Mouse (Mus musculus) testis, adult 2 months (tissue): Measurements from ENCODE around the gene Nudt2. TPM values are rescaled to one million over a fixed set of nuclear protein-coding genes. Genes with fewer than 3 reads are reported as not detected.
A peak's percentile ranks its signal among the peaks of the same experiment; 100 is the strongest.

Source experiments
- H3K27ac ChIP-seq: fragments of 200-500 bp; 2 replicates; pipeline ENCODE4 v1.5.1; 2012; ENCODE audit warnings: low read depth, low read length; ENCODE audit not compliant: control insufficient read depth, insufficient read depth
- H3K27me3 ChIP-seq: fragments of 200-500 bp; 2 replicates; pipeline ENCODE4 v1.6.1; 2012; ENCODE audit warnings: mild to moderate bottlenecking, low read length, moderate library complexity; ENCODE audit not compliant: control insufficient read depth, insufficient read depth
- H3K36me3 ChIP-seq: fragments of 200-500 bp; 2 replicates; pipeline ENCODE4 v1.6.1; 2012; ENCODE audit warnings: mild to moderate bottlenecking, low read length; ENCODE audit not compliant: control insufficient read depth, insufficient read depth
- H3K4me1 ChIP-seq: fragments of 200-500 bp; 2 replicates; pipeline ENCODE4 v1.6.1; 2012; ENCODE audit warnings: low read length; ENCODE audit not compliant: control insufficient read depth, insufficient read depth
- H3K4me3 ChIP-seq: fragments of 200-500 bp; 2 replicates; pipeline ENCODE4 v1.5.1; 2012; ENCODE audit warnings: low read depth, mild to moderate bottlenecking, low read length, moderate library complexity, mixed read lengths; ENCODE audit not compliant: control insufficient read depth
- CTCF ChIP-seq: fragments of 200-500 bp; IDR thresholded peaks from 2 replicates; pipeline ENCODE4 v1.5.1; 2012; ENCODE audit warnings: low read depth, mild to moderate bottlenecking, inconsistent platforms, low read length, moderate library complexity; ENCODE audit not compliant: control insufficient read depth, insufficient read depth, insufficient replicate concordance
- POLR2A ChIP-seq: fragments of 200-500 bp; IDR thresholded peaks from 2 replicates; pipeline ENCODE4 v1.6.1; 2012; ENCODE audit warnings: low read depth, mild to moderate bottlenecking, inconsistent platforms, low read length, moderate library complexity; ENCODE audit not compliant: control insufficient read depth
- polyA plus RNA-seq: library from polyadenylated mRNA; depleted of rRNA; stranded (reverse); fragments of >200 nt; gene quantifications from 2 replicates; pipeline ENCODE4 v1.2.3, GENCODE M21; 2012

Gene Nudt2
- polyA plus RNA-seq, 1 experiment, result 12.6 TPM

DNA sequence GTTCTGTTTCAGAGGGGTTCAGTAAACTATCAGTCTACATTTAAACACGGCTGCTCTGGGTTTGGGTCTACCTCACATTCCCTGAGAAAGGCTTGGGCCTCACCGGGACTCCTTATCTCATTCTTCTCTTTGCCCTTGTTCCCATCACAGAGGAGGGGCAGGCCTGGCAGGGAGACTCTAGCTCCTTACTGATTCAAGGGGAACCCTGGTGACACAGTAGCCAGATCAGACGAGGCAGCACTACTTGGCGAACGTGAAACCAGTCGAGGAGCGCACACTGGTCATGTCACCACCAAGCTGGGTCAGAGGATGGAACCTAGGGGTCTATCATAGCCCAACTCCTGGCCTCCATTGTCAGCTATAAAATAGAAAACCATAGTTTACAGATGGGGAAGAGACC, 43.0 kb downstream of the Nudt2 start:
- no peaks in the 10 kb centered on the region for H3K36me3 ChIP-seq
- H3K27ac ChIP-seq, result no peak overlapping the region
- H3K27me3 ChIP-seq, result no peaks in the 10 kb centered on the region
- H3K4me3 ChIP-seq, result peak overlapping the region; percentile 91
- peaks cover 33% of the 10 kb centered on the region for H3K4me1 ChIP-seq
- TF ChIP-seq CTCF, result no peak
- no peak for TF ChIP-seq POLR2A

DNA sequence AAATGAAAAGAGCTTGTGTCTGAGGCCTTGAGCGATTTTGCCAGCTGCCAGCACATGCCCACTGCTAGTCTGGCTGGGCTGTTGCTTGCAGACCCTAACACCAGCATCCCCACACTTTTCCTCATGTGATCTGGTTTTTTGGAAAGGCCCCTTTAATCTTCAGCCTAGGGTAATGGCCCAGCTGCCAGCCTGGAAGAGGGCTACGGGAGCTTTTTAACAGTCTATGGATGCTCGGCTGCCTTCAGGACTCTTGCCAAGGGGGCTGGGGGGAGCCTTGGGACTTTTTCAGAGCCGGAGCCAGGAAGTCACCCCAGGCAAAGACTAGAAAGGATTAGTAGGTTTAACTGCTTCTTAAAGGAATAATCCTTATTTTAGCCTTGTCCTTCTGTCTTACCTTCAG, 48.4 kb downstream of the Nudt2 start:
- TF ChIP-seq POLR2A, result no peak
- TF ChIP-seq CTCF, result no peak
- H3K27me3 ChIP-seq, result no peaks in the 10 kb centered on the region
- peaks cover under 1% of the 10 kb centered on the region for H3K4me1 ChIP-seq
- H3K27ac ChIP-seq, result no peak overlapping the region
- H3K4me3 ChIP-seq, result no peak overlapping the region
- H3K36me3 ChIP-seq, result no peaks in the 10 kb centered on the region

DNA sequence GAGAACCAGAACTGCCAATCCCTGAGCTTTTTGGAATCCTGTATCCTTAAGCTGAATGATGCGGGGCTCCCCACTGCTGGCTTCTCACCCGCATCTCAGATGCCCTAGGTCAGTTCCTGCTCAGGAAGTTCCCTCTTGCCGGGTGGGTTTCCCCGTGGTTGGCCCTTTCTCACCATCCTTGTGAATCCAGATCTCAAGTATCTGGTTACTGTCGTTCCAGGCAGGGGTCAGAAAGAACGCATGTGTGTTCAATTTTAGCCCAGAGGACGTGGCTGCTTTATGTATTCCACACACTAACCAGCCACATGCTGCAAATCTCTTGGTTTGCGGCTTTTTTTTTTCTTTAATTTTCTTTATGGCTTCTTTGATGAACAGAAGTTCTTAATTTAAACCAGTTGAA, 48.8 kb downstream of the Nudt2 start:
- Histone ChIP-seq H3K4me1 (no peaks in the 10 kb centered on the region), H3K4me3 (no peak overlapping the region), H3K27me3 (no peaks in the 10 kb centered on the region), H3K36me3 (no peaks in the 10 kb centered on the region), H3K27ac (no peak overlapping the region)
- TF ChIP-seq POLR2A, result no peak

DNA sequence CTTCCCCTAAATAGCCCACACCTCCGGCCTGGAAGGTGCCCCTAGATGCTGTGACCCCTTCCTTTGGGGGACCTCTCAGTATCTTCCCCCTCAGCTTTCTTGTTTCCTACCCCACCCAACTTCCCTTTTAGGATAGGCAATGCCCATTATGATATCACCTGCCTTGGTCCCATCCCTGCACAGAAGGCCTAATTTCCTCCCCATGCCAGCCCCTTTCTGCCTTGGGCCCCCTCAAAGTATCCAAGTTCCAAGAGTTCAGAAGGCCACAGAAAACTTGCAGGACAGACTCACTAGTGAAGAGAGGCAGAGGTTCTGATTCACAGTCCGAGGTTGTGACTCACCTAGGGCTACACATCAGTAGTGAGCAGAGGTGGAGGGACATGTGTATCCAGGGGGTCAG, 52.3 kb downstream of the Nudt2 start, which contains the start of gene 1110017D15Rik:
Gene 1110017D15Rik (minus strand): TSS at position 101 of the 400 bp plus-strand sequence.
- Histone ChIP-seq H3K27ac (peak within 1 kb of the TSS; percentile 47; the same call in 1 of the 2 replicates), H3K4me1 (no peaks in the 10 kb centered on the region), H3K4me3 (peak within 1 kb of the TSS; percentile 80), H3K27me3 (no peaks in the 10 kb centered on the region), H3K36me3 (no peaks in the 10 kb centered on the region)
- no peak for TF ChIP-seq POLR2A
- no peak for TF ChIP-seq CTCF

DNA sequence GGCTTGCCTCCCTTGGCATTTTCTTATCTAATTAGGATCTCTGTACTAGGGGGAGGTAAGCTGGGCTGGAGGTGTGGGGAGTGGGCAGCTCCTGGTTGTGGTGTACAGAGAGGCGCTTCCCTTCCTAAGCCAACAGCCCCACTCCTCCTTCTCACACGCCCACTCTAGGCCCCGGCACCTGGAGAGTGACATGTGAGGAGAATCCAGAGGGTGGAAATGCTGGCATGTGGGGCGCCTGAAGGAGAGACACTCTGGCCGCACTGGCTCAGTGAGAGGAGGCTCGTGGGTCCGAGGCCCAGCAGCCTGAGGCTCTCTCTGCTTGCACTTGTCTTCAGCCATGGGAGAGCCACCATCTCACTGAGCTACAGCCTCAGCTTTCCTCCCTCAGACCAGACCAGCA, 53.4 kb downstream of the Nudt2 start:
- H3K27me3 ChIP-seq, result no peaks in the 10 kb centered on the region
- no peak overlapping the region for H3K27ac ChIP-seq
- H3K4me1 ChIP-seq, result no peaks in the 10 kb centered on the region
- TF ChIP-seq CTCF, result no peak
- no peaks in the 10 kb centered on the region for H3K36me3 ChIP-seq
- H3K4me3 ChIP-seq, result peak overlapping the region; percentile 78

DNA sequence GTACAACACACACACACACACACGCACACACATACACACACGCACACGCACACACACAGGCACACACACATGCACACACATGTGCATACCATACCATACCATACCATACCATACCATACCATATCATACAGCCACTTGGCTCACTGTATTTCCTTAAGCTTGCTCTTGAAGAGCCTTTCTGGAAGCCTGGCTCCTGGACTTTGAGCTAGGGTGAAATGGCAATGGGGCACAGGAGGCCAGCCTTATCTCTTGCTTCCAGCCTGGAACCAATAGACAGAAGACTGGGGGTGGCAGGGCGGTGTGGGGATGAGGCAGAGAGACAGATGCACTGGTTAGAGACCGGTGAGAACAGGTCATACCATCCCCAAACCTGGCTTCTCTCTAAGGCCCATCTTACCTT, 54.2 kb downstream of the Nudt2 start:
- no peak overlapping the region for H3K27ac ChIP-seq
- H3K4me1 ChIP-seq, result no peaks in the 10 kb centered on the region
- H3K4me3 ChIP-seq, result peak overlapping the region; percentile 78
- no peaks in the 10 kb centered on the region for H3K27me3 ChIP-seq
- H3K36me3 ChIP-seq, result no peaks in the 10 kb centered on the region
- TF ChIP-seq POLR2A, result no peak
- TF ChIP-seq CTCF, result no peak

DNA sequence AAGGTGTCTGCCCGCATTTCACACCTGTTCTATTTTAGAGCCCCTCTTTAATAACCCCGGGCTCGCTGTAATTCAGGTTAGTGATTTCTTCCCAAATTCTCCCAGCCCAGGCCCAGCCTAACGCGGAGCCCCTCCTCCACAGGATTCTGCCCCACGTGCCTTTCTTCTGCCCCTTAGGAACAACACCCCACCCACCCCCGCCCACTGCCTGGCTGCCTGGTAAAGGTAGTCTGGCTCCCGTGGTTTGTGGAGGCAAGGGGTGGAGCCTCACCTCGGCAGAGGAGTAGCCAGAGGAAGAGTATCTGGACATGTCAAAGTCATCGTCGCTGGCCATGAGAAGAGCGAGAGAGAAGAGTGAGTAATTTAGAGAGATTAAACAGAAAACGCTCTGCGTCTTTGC, 55.7 kb downstream of the Nudt2 start:
- Histone ChIP-seq H3K27me3 (no peaks in the 10 kb centered on the region), H3K4me1 (no peaks in the 10 kb centered on the region), H3K27ac (no peak overlapping the region), H3K4me3 (peak overlapping the region; percentile 43; the same call in 1 of the 2 replicates), H3K36me3 (no peaks in the 10 kb centered on the region)
- no peak for TF ChIP-seq CTCF
- no peak for TF ChIP-seq POLR2A

DNA sequence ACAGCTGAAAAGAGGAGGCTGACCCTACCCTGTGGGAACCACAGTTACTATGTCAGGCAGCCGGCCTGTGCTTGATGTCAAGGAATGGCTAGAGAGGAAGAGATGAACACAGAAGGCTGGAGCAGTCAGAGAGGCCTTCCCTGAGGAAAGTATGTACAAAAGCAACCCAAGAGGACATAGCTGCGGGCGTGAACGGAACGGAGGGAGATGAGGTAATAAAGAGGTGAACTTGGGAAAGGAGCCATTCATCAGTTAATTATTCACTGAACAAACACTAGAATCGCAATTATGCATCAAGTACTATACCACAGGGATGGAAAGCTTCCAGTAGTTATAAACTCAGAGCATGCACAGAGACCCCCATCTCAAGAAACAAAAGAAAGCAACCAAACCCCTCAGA, 57.2 kb downstream of the Nudt2 start:
- H3K4me3 ChIP-seq, result no peak overlapping the region
- no peaks in the 10 kb centered on the region for H3K4me1 ChIP-seq
- H3K27me3 ChIP-seq, result no peaks in the 10 kb centered on the region
- H3K27ac ChIP-seq, result no peak overlapping the region
- H3K36me3 ChIP-seq, result no peaks in the 10 kb centered on the region
- no peak for TF ChIP-seq POLR2A
